Mouse (Mus musculus) myocyte (in vitro differentiated cells): ENCODE results near the gene Ackr2.

ENCODE experiments used
- MAX ChIP-seq: IDR thresholded peaks from one replicate; pipeline ENCODE4 v1.6.1; 2011; ENCODE audit warnings: low read depth, mild to moderate bottlenecking, control low read depth
- POLR2A ChIP-seq: IDR thresholded peaks from one replicate; pipeline ENCODE4 v1.6.1; 2011; ENCODE audit warnings: low read depth, mild to moderate bottlenecking, control low read depth, moderate library complexity; ENCODE audit not compliant: insufficient read length
- TCF12 ChIP-seq: IDR thresholded peaks from one replicate; pipeline ENCODE4 v1.6.1; 2011; ENCODE audit warnings: mild to moderate bottlenecking, control low read depth; ENCODE audit not compliant: poor library complexity, insufficient read depth, severe bottlenecking

DNA sequence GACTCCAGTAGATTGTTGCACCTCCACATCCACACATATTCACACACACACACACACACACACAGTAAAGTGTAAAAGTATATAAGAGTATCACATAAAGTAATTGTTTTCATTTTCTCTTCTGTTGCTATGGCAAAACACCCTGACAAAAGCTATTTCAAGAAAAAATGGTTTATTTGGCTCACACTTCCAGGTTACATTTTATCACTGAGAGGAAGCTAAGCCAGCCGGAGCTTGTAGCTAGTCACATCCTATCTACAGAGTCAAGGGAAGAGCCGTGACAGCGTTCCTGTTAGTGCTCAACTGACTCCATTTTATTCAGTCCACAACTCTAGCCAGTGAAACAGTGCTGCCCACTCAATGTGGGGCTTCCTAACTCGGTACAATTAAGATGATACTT, 50.3 kb downstream of the Ackr2 start:
- TF ChIP-seq MAX (no peak), TCF12 (no peak), POLR2A (no peak)
